In genomic region chr4:129136189-129136578, GRCm38 (mm10) we compare ENCODE assay signal across 10 mouse cellular contexts. TPM values are rescaled to one million over a fixed set of nuclear protein-coding genes. Genes with fewer than 3 reads are reported as not detected.
A peak's percentile ranks its signal among the peaks of the same experiment; 100 is the strongest.
DNase-seq lines count a peak whose midpoint lies in the region; ATAC-seq and TF ChIP-seq lines count a peak whose summit lies in the region.
"Had no signal": no experiment of that assay in that cellular context is flagged by ENCODE, and none has a peak within 500 bp of the region (broad histone marks: within the 10 kb centered on the region; RNA-seq: fewer than 3 reads in every experiment).

No protein-coding gene starts in this region.

- TF ChIP-seq CTCF in kidney, adult 2 months (conservative IDR thresholded peaks at IDR 0.05; ENCODE audit: insufficient read depth, insufficient read length, low read depth, low read length): no peak
- TF ChIP-seq CTCF in cortical plate, adult 2 months (IDR thresholded peaks at IDR 0.05; ENCODE audit: extremely low read depth, insufficient read depth, low read length): no peak

- no peaks in the 10 kb centered on the region for H3K36me3 ChIP-seq in kidney, adult 2 months (ENCODE audit: control insufficient read depth, insufficient read depth, low read length)
- no peaks in the 10 kb centered on the region for H3K36me3 ChIP-seq in hindbrain, embryonic 14.5 days (replicated peaks; ENCODE audit: control insufficient read depth, insufficient read depth)
- H3K36me3 ChIP-seq in midbrain, embryonic 15.5 days (replicated peaks): no peaks in the 10 kb centered on the region

- H3K9me3 ChIP-seq in hindbrain, embryonic 14.5 days (ENCODE audit: control insufficient read depth, low read length): no peaks in the 10 kb centered on the region
- no peaks in the 10 kb centered on the region for H3K9me3 ChIP-seq in midbrain, embryonic 15.5 days

- ATAC-seq in hindbrain, embryonic 14.5 days (ENCODE audit: low FRiP score): no peak
- no peak; the same call in 1 of the 2 replicates for ATAC-seq in midbrain, embryonic 15.5 days (replicated peaks)
- no peak for ATAC-seq in monocyte, adult 5-6 weeks (replicated peaks; ENCODE audit: insufficient number of reproducible peaks, low FRiP score, low TSS enrichment, poor library complexity, severe bottlenecking)
- ATAC-seq: Patski had no signal

- peak overlapping the region; percentile 43; the same call in 1 of the 2 replicates for H3K4me3 ChIP-seq in kidney, adult 2 months (ENCODE audit: insufficient read depth, low read depth, low read length)
- H3K4me3 ChIP-seq in cortical plate, adult 2 months (ENCODE audit: insufficient read depth, low read length): peak overlapping the region; percentile 57
- H3K4me3 ChIP-seq in hindbrain, embryonic 14.5 days (replicated peaks; ENCODE audit: low read length): peak overlapping the region; percentile 57
- H3K4me3 ChIP-seq in midbrain, embryonic 15.5 days: peak overlapping the region; percentile 57

- no peak overlapping the region for H3K27ac ChIP-seq in kidney, adult 2 months (ENCODE audit: insufficient read depth, low read depth, low read length)
- H3K27ac ChIP-seq in cortical plate, adult 2 months (ENCODE audit: insufficient read depth, low read length): peak overlapping the region; percentile 90
- H3K27ac ChIP-seq in hindbrain, embryonic 14.5 days: no peak overlapping the region
- no peak overlapping the region for H3K27ac ChIP-seq in midbrain, embryonic 15.5 days

- no peaks in the 10 kb centered on the region for H3K27me3 ChIP-seq in kidney, adult 2 months (replicated peaks; ENCODE audit: control insufficient read depth, insufficient read depth, low read length)
- peaks cover 10% of the 10 kb centered on the region for H3K27me3 ChIP-seq in hindbrain, embryonic 14.5 days (ENCODE audit: control insufficient read depth, insufficient read depth, low read length)
- H3K27me3 ChIP-seq in midbrain, embryonic 15.5 days (replicated peaks): peaks cover 24% of the 10 kb centered on the region
- H3K27me3 ChIP-seq: Patski had no signal

- peak overlapping the region; percentile 81 for H3K9ac ChIP-seq in hindbrain, embryonic 14.5 days
- peak overlapping the region; percentile 67 for H3K9ac ChIP-seq in midbrain, embryonic 15.5 days

- DNase-seq in kidney, adult 2 months: no peak
- no peak for DNase-seq in kidney, adult 18-20 months
- no peak for DNase-seq in hindbrain, embryonic 14.5 days (ENCODE audit: low spot score)
- DNase-seq in spleen, postnatal 4 days (ENCODE audit: low spot score in 2 of 2): no peak
- no peak for DNase-seq in embryo, embryonic 9.5 days (ENCODE audit: extremely low spot score)
- DNase-seq: lung, postnatal 10 days had no signal

- H3K4me2 ChIP-seq in hindbrain, embryonic 14.5 days (replicated peaks): peak overlapping the region; percentile 90
- peak overlapping the region; percentile 96 for H3K4me2 ChIP-seq in midbrain, embryonic 15.5 days

- H3K4me1 ChIP-seq in kidney, adult 2 months (ENCODE audit: control insufficient read depth, insufficient read depth, low read length): no peaks in the 10 kb centered on the region
- H3K4me1 ChIP-seq in cortical plate, adult 2 months (ENCODE audit: control insufficient read depth, insufficient read depth, low read length): peaks cover 4% of the 10 kb centered on the region; the same call in 1 of the 2 replicates
- H3K4me1 ChIP-seq in hindbrain, embryonic 14.5 days (replicated peaks; ENCODE audit: control insufficient read depth, insufficient read depth, low read length): 0 out of 2 replicates have a peak, but pooled peaks cover 12% of the 10 kb centered on the region
- peaks cover 17% of the 10 kb centered on the region for H3K4me1 ChIP-seq in midbrain, embryonic 15.5 days

- no peak for TF ChIP-seq POLR2A in kidney, adult 2 months (IDR thresholded peaks at IDR 0.05; ENCODE audit: low read depth, low read length)
- no peak for TF ChIP-seq POLR2A in cortical plate, adult 2 months (IDR thresholded peaks at IDR 0.05; ENCODE audit: extremely low read depth, insufficient read depth, low read length)

- 58% methylated on average over 9 of the region's 9 CpGs for WGBS in kidney, adult 2 months
- WGBS in hindbrain, embryonic 14.5 days: 31% methylated on average over 9 of the region's 9 CpGs
- 33% methylated on average over 9 of the region's 9 CpGs for WGBS in midbrain, embryonic 15.5 days

RNA-seq across cellular contexts. Expression of gene Fndc5, which starts 0.6 kb away (rescaled TPM):
- 2.6 and 3.3 TPM in 2 replicates for polyA plus RNA-seq in kidney, adult 2 months (2012; rRNA removed)
- polyA plus RNA-seq in cortical plate, adult 2 months (2012; rRNA removed): 72.0 and 76.5 TPM in 2 replicates
- 14.5 and 15.4 TPM in 2 replicates for polyA plus RNA-seq in hindbrain, embryonic 14.5 days (2014; fragmentation: Nextera tagmentation; extraction: Ambion mirVana)
- polyA plus RNA-seq in midbrain, embryonic 15.5 days (2015; fragmentation: Nextera tagmentation; extraction: Ambion mirVana): 7.0 and 7.8 TPM in 2 replicates
- 0.32 TPM in 1 of 3 replicates, not detected in the others for total RNA-seq in monocyte, adult 5-6 weeks (2017)
- polyA plus RNA-seq: Patski had no signal

RNA-seq across cellular contexts. Expression of gene Hpca, which starts 14.3 kb away (rescaled TPM):
- polyA plus RNA-seq in kidney, adult 2 months (2012; rRNA removed): 0.41 and 0.60 TPM in 2 replicates
- polyA plus RNA-seq in cortical plate, adult 2 months (2012; rRNA removed): 1,156 and 1,221 TPM in 2 replicates
- 56.2 and 68.7 TPM in 2 replicates for polyA plus RNA-seq in hindbrain, embryonic 14.5 days (2014; fragmentation: Nextera tagmentation; extraction: Ambion mirVana)
- 76.7 and 78.1 TPM in 2 replicates for polyA plus RNA-seq in midbrain, embryonic 15.5 days (2015; fragmentation: Nextera tagmentation; extraction: Ambion mirVana)
- not detected in 3 replicates for total RNA-seq in monocyte, adult 5-6 weeks (2017)
- polyA plus RNA-seq: Patski had no signal

RNA-seq across cellular contexts. Expression of gene Tmem54, which starts 30.8 kb away (rescaled TPM):
- 9.3 and 9.9 TPM in 2 replicates for polyA plus RNA-seq in kidney, adult 2 months (2012; rRNA removed)
- not detected in 2 replicates for polyA plus RNA-seq in cortical plate, adult 2 months (2012; rRNA removed)
- polyA plus RNA-seq in hindbrain, embryonic 14.5 days (2014; fragmentation: Nextera tagmentation; extraction: Ambion mirVana): 0.33 TPM in 1 of 2 replicates, not detected in the other
- not detected in 2 replicates for polyA plus RNA-seq in midbrain, embryonic 15.5 days (2015; fragmentation: Nextera tagmentation; extraction: Ambion mirVana)
- total RNA-seq in monocyte, adult 5-6 weeks (2017): not detected in 3 replicates
- polyA plus RNA-seq: Patski had no signal

RNA-seq across cellular contexts. Expression of gene S100pbp, which starts 53.3 kb away (rescaled TPM):
- polyA plus RNA-seq in kidney, adult 2 months (2012; rRNA removed): 12.6 and 13.6 TPM in 2 replicates
- polyA plus RNA-seq in cortical plate, adult 2 months (2012; rRNA removed): 24.3 and 24.4 TPM in 2 replicates
- 17.3 and 19.3 TPM in 2 replicates for polyA plus RNA-seq in hindbrain, embryonic 14.5 days (2014; fragmentation: Nextera tagmentation; extraction: Ambion mirVana)
- 21.8 and 24.4 TPM in 2 replicates for polyA plus RNA-seq in midbrain, embryonic 15.5 days (2015; fragmentation: Nextera tagmentation; extraction: Ambion mirVana)
- 24.0 to 32.0 TPM (median 30.6 TPM) in 3 replicates for total RNA-seq in monocyte, adult 5-6 weeks (2017)

RNA-seq across cellular contexts. Expression of gene Yars, which starts 53.4 kb away (rescaled TPM):
- 16.3 and 17.4 TPM in 2 replicates for polyA plus RNA-seq in kidney, adult 2 months (2012; rRNA removed)
- polyA plus RNA-seq in cortical plate, adult 2 months (2012; rRNA removed): 76.3 and 79.9 TPM in 2 replicates
- polyA plus RNA-seq in hindbrain, embryonic 14.5 days (2014; fragmentation: Nextera tagmentation; extraction: Ambion mirVana): 111 and 118 TPM in 2 replicates
- polyA plus RNA-seq in midbrain, embryonic 15.5 days (2015; fragmentation: Nextera tagmentation; extraction: Ambion mirVana): 114 and 116 TPM in 2 replicates
- total RNA-seq in monocyte, adult 5-6 weeks (2017): 30.1 to 41.8 TPM (median 33.8 TPM) in 3 replicates

Comparison
In these comparisons a context has a peak if more than half of its experiments do, and no peak if none do; other contexts are left out.
1. RNA of gene Hpca, which starts 14.3 kb away (polyA plus RNA-seq): 1,156 to 1,221 TPM in cortical plate, adult 2 months, 76.7 to 78.1 TPM in midbrain, embryonic 15.5 days and 56.2 to 68.7 TPM in hindbrain, embryonic 14.5 days; 0.41 to 0.60 TPM in kidney, adult 2 months; every median in the first group is over 10 times any median in the second.
2. Peak in every context shown above with its lines, with median percentiles within 50 percentile points of each other: H3K4me3 ChIP-seq.